Mouse (Mus musculus) kidney, adult 18-20 months (tissue): Measurements from ENCODE around the gene Ttll8.

Experiments used
- DNase-seq: peaks from one replicate; pipeline ENCODE4 v3.0.0; 2021

The Ttll8 gene

DNA sequence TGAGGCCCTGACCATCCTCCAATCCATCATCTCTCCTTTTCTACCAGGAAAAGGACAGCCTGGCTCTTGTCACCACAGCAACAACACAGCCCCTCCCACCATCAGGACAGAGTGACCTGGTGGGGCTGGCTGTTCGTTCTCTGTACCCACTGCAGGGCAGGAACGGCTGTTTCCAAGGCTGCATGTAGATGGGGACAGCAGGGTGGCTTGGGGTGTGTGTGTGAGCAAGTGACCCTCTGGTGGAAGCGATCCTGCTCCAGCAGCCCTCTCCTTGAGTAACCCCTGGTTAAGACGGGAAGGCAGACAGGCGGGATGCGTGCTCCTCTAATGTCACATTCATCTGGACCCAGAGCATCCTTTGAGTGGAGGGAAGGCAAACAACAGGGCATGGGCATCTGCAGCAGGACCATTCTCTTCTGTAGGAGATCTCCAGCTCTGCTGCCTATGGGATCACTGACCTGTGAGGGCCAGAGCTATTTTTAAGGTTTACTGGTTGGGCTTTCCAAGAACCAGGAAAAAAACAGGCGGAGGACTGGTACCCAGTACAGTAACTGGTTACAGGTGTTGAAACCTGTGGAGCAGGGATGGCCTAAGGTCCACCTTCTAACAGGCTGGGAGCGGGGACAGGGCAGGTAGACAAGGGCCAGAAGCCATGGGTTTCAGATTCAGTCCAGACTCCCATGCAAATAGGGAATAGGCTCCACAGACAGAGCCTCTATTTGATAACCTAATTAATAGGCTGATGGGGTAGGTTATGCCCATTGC is 94.8 kb downstream of the Ttll8 start:
- peak; percentile 7 for DNase-seq

DNA sequence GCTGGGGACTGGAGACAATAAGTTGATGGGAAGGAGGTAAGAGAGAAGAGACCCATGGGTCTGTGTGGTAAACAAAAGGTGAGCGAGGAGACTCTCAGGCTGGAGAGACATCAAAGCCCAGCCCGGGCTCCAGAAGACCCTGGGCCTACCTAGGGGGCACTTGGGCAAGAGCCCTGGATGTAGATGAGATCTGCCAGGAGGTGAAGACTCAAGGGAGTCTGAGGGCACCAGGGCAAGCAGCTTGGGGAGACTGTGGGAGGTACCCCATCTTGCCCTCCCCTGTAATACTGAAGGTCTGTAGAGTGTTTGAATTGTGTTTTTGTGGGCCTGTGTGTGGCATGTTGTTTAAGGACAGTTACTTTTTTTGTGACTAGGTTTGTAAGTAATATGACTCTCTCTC is 95.5 kb downstream of the Ttll8 start:
- no peak for DNase-seq

DNA sequence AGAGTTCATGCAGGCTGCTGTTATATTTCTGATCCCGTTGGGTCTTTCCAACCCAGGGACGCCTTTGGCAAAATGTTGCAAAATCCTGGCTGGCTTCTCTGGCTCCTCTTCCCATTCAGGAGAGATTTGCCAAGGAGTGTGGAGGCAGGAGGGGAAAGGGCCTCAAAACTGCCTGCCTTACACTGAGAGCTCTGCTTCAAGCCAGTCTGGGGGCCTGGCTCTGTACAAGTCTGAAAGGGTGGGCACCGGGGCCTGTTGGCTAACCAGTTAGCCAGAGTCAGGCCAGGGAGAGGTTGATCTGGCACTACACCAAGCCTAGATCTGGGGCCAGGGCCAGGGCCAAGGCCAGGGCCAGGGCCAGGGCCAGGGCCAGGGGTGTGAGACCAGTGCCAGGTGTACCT is 96.1 kb downstream of the Ttll8 start:
- peak; percentile 71 for DNase-seq

DNA sequence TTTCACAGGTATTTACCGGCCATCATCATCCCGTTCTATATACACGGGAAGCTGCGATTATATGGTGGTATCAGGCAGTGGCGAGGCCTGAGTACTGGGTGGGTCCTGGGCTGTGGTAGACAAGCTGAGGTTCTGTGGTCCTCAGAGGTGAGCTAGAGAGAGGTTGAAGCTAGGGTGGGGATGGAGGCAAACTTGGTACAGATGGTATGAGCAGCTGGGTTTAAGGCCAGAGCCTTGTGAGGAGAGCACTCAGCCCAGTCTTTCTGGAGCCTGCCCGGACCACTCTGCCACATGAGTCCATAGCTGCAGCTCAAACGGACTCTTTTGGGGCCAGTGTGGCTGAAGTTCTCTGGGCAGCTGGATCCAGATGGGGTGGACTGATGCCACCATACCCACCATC is 96.9 kb downstream of the Ttll8 start:
- no peak for DNase-seq

DNA sequence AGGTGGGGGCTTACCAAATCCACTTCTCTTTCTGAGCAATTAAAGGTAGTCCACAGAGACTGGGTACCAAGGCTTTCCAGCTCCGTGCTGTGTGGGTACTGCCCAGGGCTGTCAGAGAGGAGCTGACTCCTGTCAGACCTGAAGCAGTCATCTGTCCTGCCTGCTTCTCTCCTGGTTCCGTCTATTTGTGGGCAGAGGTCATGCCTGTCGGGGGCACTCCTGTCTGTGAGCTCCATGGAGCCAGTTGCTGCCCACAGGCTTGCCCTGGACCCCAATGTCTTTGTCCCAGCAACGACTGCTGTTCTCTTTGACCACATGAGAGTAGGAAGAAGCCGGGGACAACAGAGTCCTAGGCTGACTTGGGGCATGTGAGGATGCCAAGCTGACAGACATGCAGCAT is 97.6 kb downstream of the Ttll8 start:
- DNase-seq, result peak; percentile 4

DNA sequence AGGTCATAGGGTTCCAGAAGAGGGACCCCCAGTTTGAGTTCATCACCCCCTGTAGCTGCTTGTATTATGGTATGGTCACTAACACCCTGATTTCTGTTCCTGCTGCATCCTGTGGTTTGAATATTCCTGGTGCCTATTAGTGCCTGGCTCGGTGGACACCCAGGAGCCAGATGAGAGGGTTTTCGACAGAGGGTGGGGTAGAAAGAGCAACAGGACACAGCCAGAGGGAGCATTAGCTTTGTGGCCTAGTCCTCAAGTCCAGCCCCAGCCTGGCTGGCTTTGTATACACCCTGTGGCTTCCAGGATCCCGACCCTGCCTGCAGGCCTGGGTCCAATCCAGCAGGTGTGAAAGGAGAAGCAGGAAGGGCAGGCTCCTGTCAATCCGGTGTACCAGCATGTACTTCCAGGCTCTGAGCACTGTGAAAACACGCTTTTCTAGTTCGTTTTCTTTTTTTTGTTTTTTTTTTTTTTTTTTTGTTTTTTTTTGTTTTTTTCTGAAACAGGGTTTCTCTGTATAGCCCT is 98.3 kb downstream of the Ttll8 start:
- DNase-seq, result peak; percentile 37

DNA sequence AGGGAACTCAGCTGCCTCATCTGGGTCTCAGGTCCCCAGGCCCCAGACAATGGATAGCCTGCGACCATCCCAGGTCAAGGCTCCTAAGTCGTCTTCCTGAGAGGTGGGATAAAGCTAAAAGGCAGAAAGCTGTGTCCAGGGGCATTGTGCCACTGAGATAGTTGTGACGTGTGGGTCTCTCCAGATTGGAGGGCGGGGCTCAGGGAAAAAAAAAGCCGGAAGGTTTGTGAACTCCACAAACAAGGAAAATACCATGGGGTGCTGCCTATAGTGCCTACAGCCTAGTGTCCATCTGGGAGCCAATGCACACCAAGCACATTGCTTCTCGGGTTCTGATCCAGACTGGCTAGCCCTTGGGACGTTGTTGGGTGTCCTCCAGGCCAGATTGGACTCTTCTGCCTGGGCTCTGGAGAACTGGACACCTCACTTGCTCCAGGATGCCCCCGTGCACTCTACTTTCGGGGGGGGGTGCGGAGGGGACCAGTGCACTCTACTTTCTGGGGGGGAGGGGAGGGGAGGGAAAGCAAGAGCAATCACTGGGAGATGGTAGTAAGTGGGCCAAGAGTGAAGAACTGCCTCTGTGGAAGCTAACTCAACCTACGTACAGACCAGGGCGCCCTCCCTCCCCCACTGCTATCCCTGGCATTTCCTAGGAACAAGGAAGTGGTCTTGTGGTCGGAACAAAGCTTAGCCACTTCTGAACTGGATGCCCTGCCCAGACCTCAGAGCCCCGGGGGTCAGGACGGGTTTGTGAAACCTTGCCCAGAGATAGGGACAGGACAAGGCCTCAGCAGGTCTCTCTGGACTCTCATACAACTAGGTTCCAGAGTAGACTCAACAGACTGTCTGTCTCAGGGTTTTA is 99.0 kb downstream of the Ttll8 start:
- peak; percentile 57 for DNase-seq

DNA sequence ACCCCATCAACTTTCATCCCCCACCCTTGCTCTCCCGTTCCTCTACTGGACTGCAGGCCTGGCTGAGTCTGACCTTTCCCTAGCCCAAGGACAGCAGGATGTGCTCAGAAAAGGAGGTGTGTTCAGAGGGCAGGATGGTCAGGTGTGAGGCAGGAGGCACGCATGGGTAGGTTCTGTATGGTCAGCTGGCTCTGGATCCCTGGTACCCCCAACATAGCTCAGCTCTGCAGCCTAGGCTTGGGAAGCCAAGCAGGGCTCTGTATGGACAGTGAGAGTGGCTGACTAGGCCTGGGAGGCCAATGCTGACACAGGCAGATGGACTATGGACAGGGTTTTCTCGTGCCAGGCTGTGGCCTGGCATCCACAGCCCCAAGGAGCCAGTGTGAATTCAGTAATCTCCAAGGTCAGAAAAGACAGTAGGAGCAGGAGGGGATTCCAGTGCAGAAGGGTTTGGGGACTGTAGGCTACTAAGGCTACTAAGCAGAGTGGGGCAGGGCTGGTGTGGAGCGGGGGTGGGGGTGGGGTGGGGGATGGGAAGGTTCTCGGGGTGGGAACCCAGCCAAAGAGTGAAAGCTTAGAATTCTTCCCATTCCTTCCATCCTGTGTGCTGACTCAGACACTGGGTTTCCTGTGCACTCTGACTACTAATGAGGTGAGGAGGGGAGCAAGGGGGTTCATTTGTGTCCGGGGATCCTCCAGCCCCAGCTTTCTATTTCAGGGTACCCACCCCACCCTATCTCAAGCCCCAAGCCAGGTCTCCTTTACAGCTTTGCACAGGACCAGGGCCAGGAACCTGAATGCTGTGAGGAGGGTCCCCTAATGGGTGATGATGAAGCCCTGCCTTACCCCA is 99.9 kb downstream of the Ttll8 start:
- DNase-seq, result peak; percentile 82

DNA sequence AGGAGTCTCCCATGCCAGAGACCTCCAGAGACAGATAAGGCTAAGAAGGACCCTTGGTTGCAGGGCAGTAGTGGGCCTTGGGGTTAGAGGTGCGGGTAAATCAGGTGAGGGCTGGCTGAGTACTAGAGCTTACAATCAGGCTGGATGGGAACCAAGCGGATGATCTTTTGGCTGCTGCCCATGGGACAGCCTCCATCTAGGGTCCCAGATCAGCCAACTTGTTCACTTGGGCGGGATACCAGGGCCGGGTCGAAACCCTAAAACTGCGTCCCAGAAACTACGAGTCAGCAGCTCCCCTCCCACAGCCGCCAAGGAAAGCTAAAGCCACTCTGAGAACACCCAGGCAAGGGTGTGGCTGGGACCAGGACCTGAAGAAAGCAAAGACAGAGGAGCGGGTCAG is 101.1 kb downstream of the Ttll8 start:
- DNase-seq, result peak; percentile 28

DNA sequence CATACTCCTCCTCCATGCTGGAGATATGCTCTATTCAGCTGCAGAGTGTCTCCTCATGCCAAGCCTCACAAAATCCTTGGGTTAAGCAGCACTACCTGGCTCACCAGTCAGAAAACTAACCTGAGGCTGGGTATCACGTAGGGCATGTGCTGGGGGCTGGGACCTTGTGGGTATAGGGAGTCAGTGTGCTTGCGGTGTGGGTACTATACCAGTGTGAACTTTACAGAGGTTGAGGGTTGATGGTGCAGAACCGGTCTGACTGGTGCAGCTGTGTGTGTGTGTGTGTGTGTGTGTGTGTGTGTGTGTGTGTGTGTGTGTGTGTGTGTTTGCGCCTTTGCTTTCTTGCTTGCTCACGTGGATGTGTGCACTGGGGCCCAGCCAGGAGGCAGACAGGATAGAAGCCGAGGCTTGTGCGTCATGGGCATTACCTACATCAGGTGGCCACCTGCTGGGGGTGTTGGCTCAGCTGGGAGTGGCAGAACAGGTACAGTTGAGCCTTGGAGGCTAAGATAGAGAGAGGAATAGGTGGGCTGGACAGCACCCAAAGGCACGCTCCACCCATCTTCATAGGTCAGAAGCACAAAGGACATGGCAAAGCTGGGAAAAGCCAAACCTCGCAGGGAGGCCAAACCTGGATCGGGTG is 102.6 kb downstream of the Ttll8 start:
- DNase-seq, result peak; percentile 88

DNA sequence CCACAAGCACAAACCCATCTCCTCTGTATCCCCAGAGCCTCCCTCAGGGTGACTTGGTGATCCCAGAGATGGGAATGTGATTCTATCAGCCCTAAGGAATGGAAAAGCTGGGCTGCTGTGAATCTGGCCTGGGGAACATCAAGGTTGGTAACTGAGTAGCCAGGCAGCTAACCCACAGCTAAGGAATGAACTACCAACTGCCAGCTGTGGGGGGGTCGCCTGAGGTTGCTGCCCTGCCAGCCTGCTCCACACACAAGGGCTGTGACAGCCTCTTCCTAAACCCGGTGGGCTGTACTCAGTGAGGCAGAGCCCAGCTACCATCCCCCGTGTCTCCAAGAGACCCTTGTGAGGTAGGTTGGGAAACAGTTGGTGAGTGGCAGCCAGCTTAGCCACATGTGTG is 103.1 kb downstream of the Ttll8 start:
- DNase-seq, result peak; percentile 76

DNA sequence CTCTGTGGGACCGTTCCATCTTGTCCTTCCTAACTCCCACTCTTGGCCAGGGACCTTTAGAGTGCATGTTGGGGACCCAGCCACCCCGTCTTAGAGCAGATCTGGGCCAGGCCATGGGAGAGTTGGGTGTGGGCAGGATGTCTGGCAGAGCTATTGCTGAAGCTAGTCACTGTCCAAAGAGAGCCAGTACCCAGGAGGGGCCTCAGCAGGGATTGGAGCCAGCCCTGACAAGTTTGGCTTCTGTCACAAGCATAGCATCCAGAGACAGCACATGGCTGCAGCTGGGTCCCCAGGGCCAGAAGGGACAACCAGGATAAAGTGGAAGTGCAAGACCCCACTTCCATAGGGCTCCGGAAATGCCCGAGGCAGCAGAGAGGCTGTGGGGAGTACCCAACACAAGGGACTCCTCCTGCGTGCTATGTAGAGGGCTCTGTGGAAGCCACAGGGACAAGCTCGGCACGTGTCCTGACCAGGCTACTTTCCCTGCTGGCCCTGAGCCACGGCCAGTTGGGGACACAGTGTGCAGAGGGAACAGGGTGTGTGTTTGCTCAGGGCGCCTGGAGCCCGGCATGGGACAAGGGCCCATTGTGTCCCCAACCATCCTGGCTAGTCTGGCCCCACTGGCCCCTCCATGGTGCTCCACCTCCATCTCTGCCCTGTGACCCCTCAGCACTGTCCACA is 103.9 kb downstream of the Ttll8 start:
- DNase-seq, result peak; percentile 97

DNA sequence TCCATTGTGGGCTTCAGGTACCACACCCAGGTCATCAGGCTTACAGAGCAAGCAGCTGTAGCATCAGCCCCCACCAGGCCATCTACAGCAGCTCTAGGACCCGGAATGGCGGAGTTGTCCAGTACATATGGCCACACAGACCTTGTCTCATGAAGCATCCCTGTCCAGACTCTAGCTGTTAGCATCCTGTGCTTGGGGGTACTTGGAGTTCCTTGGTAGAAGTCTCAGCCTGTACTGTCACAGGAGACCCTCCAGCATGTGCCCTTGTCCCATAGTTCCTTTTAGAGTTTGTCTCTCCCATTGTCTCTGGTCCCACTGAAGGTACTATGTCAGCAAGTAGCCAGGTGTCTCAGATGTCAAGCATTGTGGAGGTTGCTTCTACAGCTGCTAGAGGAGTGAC is 104.6 kb downstream of the Ttll8 start:
- no peak for DNase-seq

DNA sequence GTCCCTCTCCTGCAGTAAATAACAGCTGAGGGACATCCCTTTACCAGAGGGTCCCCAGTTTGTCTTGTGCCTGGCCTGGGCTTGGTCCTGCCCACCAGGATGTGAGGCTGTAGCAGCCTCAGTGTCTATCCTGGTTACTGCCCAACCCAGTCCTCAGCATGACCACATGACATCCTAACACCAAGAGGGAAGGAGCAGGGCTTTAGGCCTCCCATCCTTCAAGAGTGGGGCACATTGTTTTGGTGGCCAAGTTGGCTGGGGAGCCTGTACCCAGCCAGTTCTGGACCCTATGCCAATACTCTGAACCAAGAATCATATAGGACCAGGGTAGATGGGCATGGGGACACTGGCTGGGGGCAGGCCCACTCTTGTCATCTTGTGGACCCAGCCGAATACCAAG is 105.6 kb downstream of the Ttll8 start:
- DNase-seq, result no peak

DNA sequence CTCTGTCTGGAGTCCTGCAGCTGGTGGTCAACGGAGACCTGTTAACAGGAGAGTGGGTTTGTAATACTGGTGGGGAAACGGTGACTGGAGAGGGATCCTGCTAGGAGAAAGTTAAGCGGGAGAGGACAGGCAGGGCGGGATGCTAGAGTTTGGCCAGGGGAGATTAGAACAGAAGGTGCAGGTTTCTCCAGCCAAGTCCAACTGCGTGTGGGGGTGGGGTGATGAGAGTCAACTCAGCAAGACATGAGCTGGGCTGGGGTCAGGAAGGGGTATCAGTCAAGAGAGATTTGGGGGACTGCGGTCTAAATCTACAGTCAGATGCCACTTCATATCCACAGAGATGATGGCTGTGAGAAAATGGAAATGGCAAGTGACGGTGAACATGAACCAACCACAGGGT is 109.3 kb downstream of the Ttll8 start:
- no peak for DNase-seq

DNA sequence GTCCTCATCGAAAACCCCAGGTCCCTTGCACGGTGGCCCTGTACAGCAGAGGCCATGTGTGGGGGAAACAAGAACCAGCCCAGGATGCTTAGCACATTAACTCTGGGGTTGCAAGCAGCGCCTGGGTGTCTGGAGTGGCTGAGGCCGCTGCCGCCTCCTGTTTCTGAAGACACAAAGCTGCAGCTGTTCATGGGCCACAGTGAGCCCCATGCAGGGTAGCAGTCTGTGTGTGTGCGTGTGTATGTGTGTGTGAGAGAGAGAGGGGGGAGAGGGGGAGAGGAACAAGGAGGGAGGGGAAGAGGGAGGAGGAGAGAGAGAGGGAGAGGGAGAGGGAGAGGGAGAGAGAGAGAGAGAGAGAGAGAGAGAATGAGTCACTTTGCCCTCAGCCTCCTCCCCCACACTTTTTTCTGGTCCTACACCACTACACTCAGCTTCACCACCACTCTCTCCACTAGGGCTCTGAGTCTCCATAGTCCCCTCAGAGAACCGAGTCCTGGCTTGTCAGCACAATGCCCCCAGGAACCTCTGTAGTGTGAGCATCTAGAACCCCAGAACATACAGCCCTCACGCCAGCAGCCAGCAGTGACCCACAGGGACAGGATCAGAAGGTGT is 110.6 kb downstream of the Ttll8 start:
- DNase-seq, result no peak

DNA sequence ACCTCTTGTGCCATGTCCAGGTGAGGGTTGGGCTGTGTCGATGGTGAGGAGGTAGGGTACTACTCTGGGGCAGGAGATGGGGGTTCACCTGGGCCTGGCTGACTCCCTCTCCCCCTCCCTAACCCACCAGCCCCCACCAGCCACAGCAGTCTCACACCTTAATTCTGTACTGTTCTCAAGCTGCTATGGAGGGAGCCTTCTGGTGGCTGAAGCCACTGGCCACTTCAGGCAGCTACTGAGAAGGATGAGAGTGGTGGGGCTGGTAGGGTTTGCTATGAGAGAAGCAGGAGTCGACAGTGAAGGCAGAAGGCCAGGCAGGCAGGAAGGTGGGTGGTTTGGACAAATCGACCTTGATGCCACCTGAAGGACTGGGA is 111.9 kb downstream of the Ttll8 start:
- no peak for DNase-seq

DNA sequence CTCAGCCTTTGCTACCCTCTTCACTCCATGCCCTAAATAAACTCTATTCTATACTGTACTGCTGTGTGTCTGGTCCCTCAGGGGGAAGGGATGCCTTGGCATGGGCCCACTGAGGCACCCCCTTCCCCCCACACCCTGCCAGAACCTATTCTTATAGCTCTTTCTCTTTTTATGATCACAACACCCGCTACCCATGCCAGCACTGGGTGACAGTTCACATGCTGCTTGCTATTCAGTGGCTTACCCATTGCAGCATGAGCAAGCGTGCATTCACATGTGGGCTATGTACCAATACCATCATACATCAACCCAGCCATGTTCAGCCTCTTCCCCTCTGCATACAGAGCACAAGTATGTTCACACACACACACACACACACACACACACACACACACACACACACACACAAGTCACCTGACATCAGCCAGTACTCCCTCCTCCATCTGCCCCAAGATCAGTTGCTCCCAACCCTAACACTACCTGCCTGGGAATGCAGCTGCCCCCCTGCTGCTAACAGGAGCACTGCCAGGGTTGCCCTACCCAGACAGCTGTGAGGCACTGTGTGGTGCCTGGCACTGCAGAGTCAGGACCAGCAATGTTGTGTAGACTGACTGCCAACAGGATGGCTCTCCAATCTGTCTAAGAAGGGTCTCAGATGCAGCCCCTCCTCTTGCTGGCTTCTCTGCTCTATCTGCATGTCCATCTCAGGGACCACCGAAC is 112.5 kb downstream of the Ttll8 start:
- DNase-seq, result no peak

DNA sequence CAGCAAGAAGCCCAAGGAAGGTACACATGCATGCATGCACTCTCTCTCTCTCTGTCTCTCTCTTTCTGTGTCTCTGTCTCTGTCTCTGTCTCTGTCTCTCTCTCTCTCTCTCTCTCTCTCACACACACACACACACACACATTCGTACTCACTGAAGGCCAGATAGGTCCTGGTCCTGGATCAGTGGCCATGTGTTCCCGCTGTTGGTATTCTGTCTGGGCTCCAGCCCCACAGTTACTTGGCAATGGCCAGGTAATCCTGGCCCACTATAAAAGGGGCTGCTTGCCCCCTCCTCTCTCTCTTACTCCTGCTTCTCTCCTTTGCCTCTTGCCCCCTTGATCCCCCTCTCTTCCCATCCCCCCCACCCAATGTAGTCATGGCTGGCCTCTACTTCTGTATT is 113.1 kb downstream of the Ttll8 start:
- DNase-seq, result no peak
